Mouse (Mus musculus) gastrocnemius, adult 2 months (tissue): Measurements from ENCODE around the gene Gm28434. TPM values are rescaled to one million over a fixed set of nuclear protein-coding genes. Genes with fewer than 3 reads are reported as not detected.

Experiments used
- DNase-seq: peaks from one replicate; pipeline ENCODE4 v3.0.0; 2022
- H3K27ac ChIP-seq: fragments of 200-600 bp; 2 replicates; pipeline ENCODE4 v1.8.1; 2022; ENCODE audit warnings: mild to moderate bottlenecking
- H3K4me3 ChIP-seq: fragments of 200-600 bp; 2 replicates; pipeline ENCODE4 v1.8.1; 2022; ENCODE audit warnings: mild to moderate bottlenecking, moderate library complexity
- CTCF ChIP-seq: fragments of 200-600 bp; IDR thresholded peaks from 2 replicates; pipeline ENCODE4 v1.8.1; 2022; ENCODE audit warnings: antibody characterized with exemption, mild to moderate bottlenecking, moderate library complexity
- intact Hi-C: fragments of 180-260 bp; cut with DNase I; formaldehyde crosslinking; loops from one replicate; pipeline ENCODE4 v1.15.1; 2025
- long read RNA-seq, 2 experiments: library from polyadenylated mRNA; stranded (forward); transcript quantifications; one replicate each; pipeline ENCODE4 v2.0.0; 2021
- total RNA-seq, 2 experiments: library from RNA; stranded (reverse); gene quantifications; 2 replicates each; pipeline ENCODE4 v1.2.3; 2021

Gm28434 gene
- not detected for total RNA-seq
- long read RNA-seq, experiment 1, result 0 reads
- long read RNA-seq, experiment 2, result 0 reads

DNA sequence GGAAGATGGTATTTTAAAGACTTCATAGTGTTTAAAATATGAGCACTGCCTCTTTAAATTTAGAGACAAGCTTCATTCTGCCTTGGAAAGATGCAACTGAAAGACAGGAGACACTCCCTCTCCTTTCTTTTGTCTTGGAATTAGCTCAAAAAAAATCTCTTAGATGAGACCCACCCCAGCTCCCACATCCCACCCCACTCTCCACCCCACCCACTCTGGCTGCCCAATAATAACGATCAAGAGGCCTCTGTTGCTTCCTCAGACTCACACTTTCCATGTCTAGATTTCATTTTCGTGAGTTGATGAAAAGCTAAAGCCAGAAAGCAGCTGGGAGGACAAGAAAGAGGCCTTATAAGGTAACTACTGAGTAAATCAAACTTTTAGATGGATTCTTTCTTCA lies at the start of gene Gm28434, which contains the start of gene 2310003L06Rik:
Gm28434 (plus strand) TSS at position 317 of the 400 bp plus-strand sequence.
2310003L06Rik (plus strand) TSS at position 259 of the 400 bp plus-strand sequence.
- intact Hi-C loops, result no loop called here
- Histone ChIP-seq H3K27ac (no peak within 1 kb of the TSS), H3K4me3 (no peak within 1 kb of the TSS)
- TF ChIP-seq CTCF, result no peak
- no peak for DNase-seq

DNA sequence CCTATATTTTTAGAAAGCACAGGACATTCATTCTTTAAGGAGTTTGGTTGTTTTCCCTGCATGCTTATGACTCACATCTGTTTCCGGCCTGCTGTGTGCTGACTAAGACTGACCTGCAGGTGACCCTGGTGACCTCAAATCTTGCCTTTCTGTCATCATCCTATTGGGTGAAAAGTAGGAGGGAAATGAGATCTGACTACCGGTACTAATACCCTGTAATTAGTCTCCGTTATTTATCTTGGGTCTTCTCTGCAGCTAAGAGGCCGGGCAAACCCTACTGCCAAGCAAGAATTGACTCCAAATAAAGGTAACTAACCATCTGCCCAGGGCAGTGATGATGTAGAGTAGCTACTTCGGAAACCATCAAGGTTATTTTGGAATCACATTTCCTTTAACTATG lies 43.9 kb upstream of the Gm28434 start, which contains the start of gene Csn3:
Csn3 (plus strand) TSS at position 208 of the 400 bp plus-strand sequence.
- no peak for DNase-seq
- H3K27ac ChIP-seq, result no peak within 1 kb of the TSS
- no peak for TF ChIP-seq CTCF
- no peak within 1 kb of the TSS for H3K4me3 ChIP-seq
- intact Hi-C loops, result no loop called here

DNA sequence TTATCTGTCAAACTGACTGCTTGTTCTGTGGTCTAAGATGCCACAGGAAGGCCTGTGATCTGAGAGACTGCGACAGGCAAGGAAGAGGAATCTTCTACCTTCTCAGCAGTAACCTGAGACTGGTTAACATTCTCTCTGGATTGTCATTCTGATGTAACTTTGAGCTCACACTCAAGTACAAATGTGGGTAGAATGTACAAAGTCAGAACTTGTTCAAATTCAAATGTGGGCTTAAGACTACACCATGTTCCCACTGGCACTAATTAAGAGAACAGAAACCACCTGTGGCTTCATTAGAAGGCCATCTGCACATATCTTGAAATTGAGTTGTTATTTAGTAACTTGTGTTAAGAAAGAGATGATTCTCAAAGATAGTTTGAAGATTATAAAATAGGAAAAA lies 37.7 kb upstream of the Gm28434 start:
- Histone ChIP-seq H3K27ac (no peak overlapping the region), H3K4me3 (no peak overlapping the region)
- TF ChIP-seq CTCF, result no peak
- no peak for DNase-seq
- intact Hi-C loops, result no loop called here

DNA sequence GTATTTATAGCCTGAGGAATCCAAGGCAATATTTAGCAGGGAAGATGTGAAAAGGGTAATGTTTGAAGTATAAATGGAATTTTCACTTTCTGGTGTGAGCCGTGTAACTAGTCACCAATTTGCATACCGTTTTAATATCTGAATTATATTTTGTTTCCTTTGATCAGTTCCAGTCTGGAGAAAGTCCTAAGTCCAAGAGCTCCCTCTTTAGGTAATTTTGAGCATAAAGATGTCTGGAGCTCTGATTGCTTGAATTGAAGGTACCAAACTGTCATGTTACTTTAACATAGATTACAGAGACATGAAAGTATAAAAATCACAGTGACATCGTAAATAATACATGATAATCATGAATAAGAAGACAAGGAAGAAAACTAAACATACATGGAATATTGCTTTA lies 28.6 kb upstream of the Gm28434 start:
- intact Hi-C loops, result no loop called here
- H3K4me3 ChIP-seq, result no peak overlapping the region
- no peak overlapping the region for H3K27ac ChIP-seq
- DNase-seq, result no peak
- no peak for TF ChIP-seq CTCF

DNA sequence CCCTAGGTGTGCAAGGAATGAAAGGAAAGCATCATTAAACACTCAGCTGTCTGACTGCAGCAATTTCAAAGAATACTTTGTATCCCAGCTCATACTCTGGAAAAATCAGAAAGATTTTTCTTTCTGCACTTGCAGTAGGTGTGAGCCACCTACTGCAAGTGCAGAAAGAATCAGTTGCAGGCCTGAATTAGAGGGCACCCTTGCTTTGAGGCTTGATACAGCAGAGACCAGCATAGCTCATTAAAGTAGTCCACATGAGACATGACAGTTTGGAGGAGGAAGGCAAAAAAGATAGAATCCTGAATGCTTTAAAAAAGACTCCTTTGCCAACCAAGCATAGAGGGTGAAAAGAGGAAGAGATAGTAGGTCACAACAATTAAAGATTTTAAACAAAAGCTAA lies 26.8 kb upstream of the Gm28434 start:
- H3K27ac ChIP-seq, result no peak overlapping the region
- intact Hi-C loops, result no loop called here
- TF ChIP-seq CTCF, result no peak
- no peak for DNase-seq
- H3K4me3 ChIP-seq, result no peak overlapping the region

DNA sequence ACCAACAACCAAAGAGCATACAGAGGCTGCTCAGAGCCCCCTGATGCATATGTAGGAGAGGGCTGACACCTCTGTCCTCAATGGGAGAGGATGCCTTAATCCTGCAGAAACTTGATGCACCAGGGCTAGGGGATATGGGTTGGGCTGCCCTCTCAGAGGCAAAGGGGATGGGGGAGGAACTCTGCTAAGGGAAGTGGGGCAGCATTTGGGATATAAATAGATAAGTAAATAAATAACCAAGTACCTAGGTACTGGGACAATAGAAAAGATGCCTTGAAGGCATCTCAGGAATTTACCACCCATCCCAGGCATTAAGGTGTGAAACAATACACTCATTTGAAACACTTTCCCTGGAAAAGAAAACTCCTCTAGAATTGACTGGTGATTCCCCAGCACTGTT lies 17.5 kb upstream of the Gm28434 start:
- intact Hi-C loops, result no loop called here

DNA sequence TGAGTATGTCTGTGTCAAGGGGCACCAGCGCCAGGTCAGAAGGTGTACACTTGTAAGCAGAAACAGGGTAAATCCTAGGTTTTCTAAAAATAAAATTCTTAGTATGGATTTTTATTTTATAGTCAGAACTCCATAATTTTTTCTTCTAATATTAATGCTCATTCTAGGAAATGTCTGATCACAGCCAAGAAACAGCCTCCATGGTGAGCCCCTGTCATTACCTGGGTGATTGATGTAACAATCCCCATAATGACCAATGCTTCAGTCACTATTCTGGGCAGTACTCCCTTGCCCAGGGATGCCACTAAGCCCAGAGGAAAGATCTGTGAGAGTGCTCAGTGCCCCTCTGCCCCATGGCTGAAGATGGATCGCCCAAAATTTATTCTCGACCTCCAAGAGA lies 9.8 kb downstream of the Gm28434 start, which contains the start of gene Cabs1:
Cabs1 (plus strand) TSS at position 301 of the 400 bp plus-strand sequence.
- no peak within 1 kb of the TSS for H3K4me3 ChIP-seq
- no peak for DNase-seq
- H3K27ac ChIP-seq, result no peak within 1 kb of the TSS
- TF ChIP-seq CTCF, result no peak
- intact Hi-C loops, result no loop called here

More for the DNA sequence above, 17.5 kb upstream of the Gm28434 start:
- DNase-seq, result no peak
- no peak for TF ChIP-seq CTCF
- no peak overlapping the region for H3K27ac ChIP-seq
- no peak overlapping the region for H3K4me3 ChIP-seq

DNA sequence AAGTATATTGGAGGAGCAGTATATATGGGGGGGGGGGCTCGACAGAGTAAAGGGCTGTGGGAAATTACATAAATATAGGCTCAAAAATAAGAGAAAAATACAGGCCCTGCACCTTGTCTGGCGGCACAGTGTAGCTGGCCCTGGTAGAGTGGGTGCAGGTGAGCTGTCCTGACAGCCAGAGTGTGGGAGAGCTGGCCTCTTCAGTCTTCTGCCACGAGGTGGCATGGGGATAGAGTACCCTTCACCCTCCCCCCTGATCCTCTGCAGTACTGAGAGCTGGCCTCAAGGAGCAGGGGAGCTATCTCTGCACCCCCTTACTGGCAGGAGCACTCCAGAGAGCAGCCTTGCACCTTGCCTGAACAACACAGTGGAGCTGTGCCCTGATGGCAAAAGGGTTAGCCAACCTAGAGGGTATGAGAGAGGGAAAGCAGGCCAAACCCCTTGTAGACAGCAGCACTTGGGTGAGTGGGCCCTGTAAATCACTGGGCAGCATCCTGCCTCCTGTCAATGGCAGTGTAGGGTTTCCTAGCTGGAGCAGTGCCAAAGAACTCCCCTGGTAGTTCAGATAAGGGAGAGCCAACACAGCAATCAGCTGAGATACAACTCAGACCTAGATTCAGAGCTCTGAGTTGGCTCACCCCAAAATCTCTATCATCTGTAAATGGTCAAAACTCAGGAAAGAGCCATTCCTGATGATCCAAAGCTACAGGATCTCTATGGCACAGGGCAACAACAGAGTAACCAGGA lies 13.3 kb downstream of the Gm28434 start:
- no peak overlapping the region for H3K4me3 ChIP-seq
- H3K27ac ChIP-seq, result no peak overlapping the region
- TF ChIP-seq CTCF, result no peak
- no peak for DNase-seq
- intact Hi-C loops, result no loop called here

DNA sequence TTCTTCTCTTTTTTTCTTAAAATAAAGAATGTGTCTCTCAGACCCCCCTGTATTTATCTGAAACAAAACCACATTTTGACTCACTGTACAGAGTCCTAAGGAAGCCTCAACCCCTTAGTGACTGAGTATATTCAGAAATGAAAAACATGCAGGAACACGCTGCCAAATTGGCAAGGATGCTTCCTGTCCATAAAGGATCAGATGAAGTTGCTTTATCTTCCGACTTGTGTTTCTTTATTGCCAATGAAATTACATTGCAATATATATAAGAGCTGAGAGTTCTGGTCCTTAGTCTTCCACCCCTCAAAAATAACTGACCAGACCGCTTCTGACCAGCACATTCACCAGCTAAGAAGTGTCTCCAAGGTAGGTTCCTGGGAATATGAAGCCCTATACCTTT lies 32.9 kb downstream of the Gm28434 start, which contains the start of gene Smr3a:
Smr3a (plus strand) TSS at position 301 of the 400 bp plus-strand sequence.
- no peak for TF ChIP-seq CTCF
- no peak for DNase-seq
- H3K4me3 ChIP-seq, result no peak within 1 kb of the TSS
- H3K27ac ChIP-seq, result no peak within 1 kb of the TSS
- intact Hi-C loops, result no loop called here

DNA sequence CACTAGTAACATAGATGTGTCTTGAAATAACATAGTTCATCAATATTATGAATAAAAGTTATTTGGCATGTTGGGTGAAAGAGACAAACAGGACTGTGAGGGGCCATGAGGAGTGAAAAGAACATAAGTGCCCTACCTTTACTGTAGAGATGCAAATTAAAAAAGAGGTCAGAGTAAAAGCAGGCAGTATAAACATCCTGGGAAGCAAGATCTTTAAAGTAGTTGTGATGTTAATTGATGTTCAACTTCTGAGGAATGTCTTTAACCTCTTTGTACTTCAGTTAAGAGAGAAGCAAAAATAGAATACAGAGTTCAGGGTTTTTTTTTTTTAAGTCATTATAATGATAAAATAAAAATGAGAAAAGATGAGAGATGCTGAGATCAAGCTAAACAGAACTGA lies 35.9 kb downstream of the Gm28434 start:
- no peak for DNase-seq
- no peak for TF ChIP-seq CTCF
- H3K4me3 ChIP-seq, result no peak overlapping the region
- intact Hi-C loops, result no loop called here
- H3K27ac ChIP-seq, result no peak overlapping the region

Other genes with a start within 250 kb of the Gm28434 start
- not detected for gene Csn1s2a, start 194.9 kb upstream of the Gm28434 start, total RNA-seq
- not detected for gene Csn1s2b, start 161.4 kb upstream of the Gm28434 start, total RNA-seq
- gene Prr27, start 143.8 kb upstream of the Gm28434 start, total RNA-seq, result not detected
- gene Odam, start 84.5 kb upstream of the Gm28434 start, total RNA-seq, result not detected
- not detected for gene Csn3, start 43.9 kb upstream of the Gm28434 start, total RNA-seq
- not detected for gene 2310003L06Rik, start 58 bp upstream of the Gm28434 start, total RNA-seq
- not detected for gene Cabs1, start 9.9 kb downstream of the Gm28434 start, total RNA-seq
- gene Smr3a, start 33.0 kb downstream of the Gm28434 start, total RNA-seq, result not detected
- gene Smr2, start 117.0 kb downstream of the Gm28434 start, total RNA-seq, result not detected
- gene Gm11116, start 142.0 kb downstream of the Gm28434 start, total RNA-seq, result not detected
- gene Gm11115, start 184.6 kb downstream of the Gm28434 start, total RNA-seq, result not detected